In genomic region chr3:89534566-89535097, GRCm38 (mm10) we compare ENCODE assay signal across 10 mouse cellular contexts. TPM values are rescaled to one million over a fixed set of nuclear protein-coding genes. Genes with fewer than 3 reads are reported as not detected.
DNase-seq lines count a peak whose midpoint lies in the region; ATAC-seq lines count a peak whose summit lies in the region.
"Had no signal": no experiment of that assay in that cellular context is flagged by ENCODE, and none has a peak within 500 bp of the region (broad histone marks: within the 10 kb centered on the region; RNA-seq: fewer than 3 reads in every experiment).

No protein-coding gene starts in this region.

- H3K9ac ChIP-seq in heart, embryonic 11.5 days (ENCODE audit: low read depth, low read length): no peak overlapping the region
- H3K9ac ChIP-seq: liver, embryonic 14.5 days had no signal

- WGBS in heart, embryonic 11.5 days (ENCODE audit: insufficient replicate concordance): 29% methylated on average over 6 of the region's 6 CpGs

- no peak overlapping the region for H3K27ac ChIP-seq in heart, embryonic 11.5 days (ENCODE audit: low read depth, low read length)
- H3K27ac ChIP-seq: liver, embryonic 14.5 days had no signal

- H3K4me3 ChIP-seq in heart, embryonic 11.5 days (ENCODE audit: low read depth, low read length): no peak overlapping the region

- peak; percentile 64 to 71 for DNase-seq in heart, adult 18-20 months
- peak; percentile 66 for DNase-seq in 3T3-L1 (ENCODE audit: low read depth, low spot score)
- peak; percentile 82 for DNase-seq in cerebellum, adult 9-10 months
- DNase-seq in heart, postnatal 4 days: peak; percentile 73
- DNase-seq in skeletal muscle tissue, adult 2 months (ENCODE audit: low read depth, low spot score): peak; percentile 65
- no peak for DNase-seq in layer of hippocampus, adult 11-12 months (ENCODE audit: low spot score)
- DNase-seq in T-cell, adult 2 months (ENCODE audit: low spot score): no peak

- peaks cover 10% of the 10 kb centered on the region; the same call in 1 of the 2 replicates for H3K27me3 ChIP-seq in heart, embryonic 11.5 days (ENCODE audit: control insufficient read depth, insufficient read depth, low read length)

- H3K36me3 ChIP-seq in heart, embryonic 11.5 days (ENCODE audit: control insufficient read depth, insufficient read depth, low read length): no peaks in the 10 kb centered on the region

- H3K9me3 ChIP-seq in heart, embryonic 11.5 days (replicated peaks; ENCODE audit: control insufficient read depth, low read length): no peaks in the 10 kb centered on the region

- peaks cover 10% of the 10 kb centered on the region for H3K4me1 ChIP-seq in heart, embryonic 11.5 days (ENCODE audit: control insufficient read depth, insufficient read depth, low read length)

- no peak overlapping the region for H3K4me2 ChIP-seq in heart, embryonic 11.5 days

- no peak for ATAC-seq in heart, embryonic 11.5 days (replicated peaks; ENCODE audit: insufficient number of reproducible peaks, low FRiP score, low TSS enrichment)

RNA-seq across cellular contexts. Expression of gene Kcnn3, which starts 14.7 kb away (rescaled TPM):
- total RNA-seq in heart, adult 18-20 months (2021): 1 to 10 TPM; 1.5 to 2.0 TPM
- polyA plus RNA-seq in heart, embryonic 11.5 days (2014; fragmentation: Nextera tagmentation; extraction: Ambion mirVana): 0.73 and 0.99 TPM in 2 replicates
- total RNA-seq in heart, postnatal 4 days (2021): 1 to 10 TPM; 4.3 to 4.8 TPM
- total RNA-seq: CH12.LX had no signal

Comparison
In these comparisons a context has a peak if more than half of its experiments do, and no peak if none do; other contexts are left out.
1. DNase-seq: peak in heart, adult 18-20 months (2 of 2), 3T3-L1 (single experiment), cerebellum, adult 9-10 months (single experiment), heart, postnatal 4 days (single experiment) and skeletal muscle tissue, adult 2 months (single experiment); none in layer of hippocampus, adult 11-12 months (single experiment) and T-cell, adult 2 months (single experiment).